Mouse (Mus musculus) kidney, adult 9 months (tissue): ENCODE data around the gene Bex6.
"Not testable (repeated sequence)": the region's sequence is repeated elsewhere in the genome, so short reads cannot be mapped to it uniquely, and the experiment has no call there.

Experiments
- DNase-seq: peaks from one replicate; pipeline ENCODE4 v3.0.0; 2022

The Bex6 gene

DNA sequence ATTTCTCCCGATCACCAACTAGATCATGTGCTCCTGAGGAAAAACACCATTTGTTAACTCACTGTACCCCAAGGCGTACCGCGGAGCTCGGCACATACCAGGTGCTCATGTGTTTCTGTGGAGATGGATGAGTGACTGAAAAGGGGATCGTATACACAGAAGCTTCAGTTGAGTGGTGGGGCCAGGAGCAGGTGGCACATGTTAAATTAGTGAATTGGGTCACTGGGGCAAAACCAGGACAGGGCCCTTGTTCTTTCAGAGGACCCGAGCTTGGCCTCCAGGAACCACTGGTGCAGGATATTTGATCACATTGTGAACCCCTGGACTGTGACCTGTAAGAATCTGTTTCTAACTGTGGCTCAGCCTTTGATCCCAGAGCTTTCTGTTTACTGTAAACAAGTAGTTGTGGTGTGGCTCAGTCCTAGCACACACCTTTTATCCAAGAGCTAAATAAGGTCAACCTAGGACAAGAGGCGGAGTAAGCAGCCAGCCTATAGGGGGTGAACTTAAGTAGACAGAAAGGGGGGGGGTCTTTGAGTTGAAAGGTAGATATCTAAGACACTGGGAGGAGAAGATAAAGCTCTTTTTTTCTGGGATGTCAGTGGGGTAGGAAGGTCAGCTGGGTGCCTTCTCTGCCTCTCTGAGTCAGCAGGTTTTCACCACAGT is 5.2 kb upstream of the Bex6 start:
- DNase-seq, result no peak

DNA sequence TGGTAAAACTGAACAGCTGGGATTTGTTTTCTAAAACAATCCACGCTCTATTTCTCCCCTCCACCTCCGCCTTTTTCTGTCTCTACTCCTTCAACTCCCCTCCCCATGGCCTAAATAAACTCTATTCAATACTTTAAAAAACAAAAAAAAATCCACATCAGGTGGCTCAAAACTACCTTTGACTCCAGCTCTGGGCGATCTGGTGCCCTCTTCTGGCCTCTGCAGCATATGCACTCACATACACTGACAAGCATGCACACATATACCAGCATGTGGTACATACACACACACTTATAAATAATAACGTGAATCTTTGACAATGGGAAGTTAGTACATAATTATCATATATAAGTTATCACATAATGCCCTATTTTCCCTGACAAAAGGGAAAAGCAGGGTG is 4.6 kb upstream of the Bex6 start:
- no peak for DNase-seq

DNA sequence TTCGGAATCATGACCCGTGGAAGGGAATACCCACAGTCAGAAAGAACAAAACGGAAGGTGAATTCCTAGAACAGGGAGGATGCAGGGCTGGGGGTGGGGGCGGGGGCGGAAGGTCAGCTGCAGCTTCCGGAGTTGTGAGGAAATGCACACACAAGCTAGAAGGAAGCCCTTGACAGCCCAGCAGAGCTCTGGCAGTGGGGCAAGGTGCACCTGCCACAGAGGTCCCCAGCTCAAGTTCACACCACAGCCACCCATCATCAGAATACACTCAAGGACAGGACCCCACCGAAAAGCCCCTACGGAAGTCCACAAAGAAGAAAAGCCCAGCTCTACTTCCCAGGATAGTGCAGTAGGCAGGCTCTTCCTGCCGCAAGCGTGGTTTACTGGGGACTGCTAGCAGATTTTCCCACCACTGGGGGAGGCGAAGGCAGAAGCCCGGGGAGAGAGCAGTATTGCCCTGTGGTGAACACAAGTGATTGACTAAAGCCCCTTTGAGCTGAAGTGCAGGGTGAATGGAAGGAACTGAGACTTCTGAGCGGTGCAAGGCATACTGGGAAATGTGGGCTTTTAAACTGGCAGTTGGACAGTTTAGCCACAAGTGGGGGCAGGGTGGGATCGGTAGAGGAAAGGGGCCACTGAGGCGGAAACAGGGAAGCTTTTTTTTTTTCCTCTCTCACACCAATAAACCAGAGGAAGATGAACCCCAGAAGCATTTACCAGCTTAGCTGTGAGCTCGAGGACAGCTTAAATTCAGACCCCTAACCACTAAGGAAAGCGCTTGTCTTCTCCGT is 2.5 kb upstream of the Bex6 start:
- no peak for DNase-seq

DNA sequence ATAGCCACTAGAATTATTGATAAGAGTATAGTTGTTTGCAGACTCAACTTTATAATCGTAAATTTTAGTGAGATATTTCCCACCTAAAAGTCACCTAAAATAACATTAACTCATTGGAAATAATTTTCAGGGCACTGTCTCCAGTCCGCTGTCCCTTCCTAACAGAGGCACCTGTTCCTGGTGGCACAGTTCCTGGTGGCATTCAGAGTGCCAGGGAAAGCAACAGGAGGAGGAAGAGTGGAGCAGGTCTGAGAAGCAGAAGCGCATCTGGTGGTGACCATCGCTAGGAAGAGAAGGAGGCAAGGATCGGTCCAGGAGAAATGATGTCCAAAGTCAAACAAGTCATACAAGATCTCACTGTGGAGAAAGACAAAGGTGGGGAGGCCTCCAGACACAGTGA is 6.4 kb downstream of the Bex6 start:
- DNase-seq, result no peak

DNA sequence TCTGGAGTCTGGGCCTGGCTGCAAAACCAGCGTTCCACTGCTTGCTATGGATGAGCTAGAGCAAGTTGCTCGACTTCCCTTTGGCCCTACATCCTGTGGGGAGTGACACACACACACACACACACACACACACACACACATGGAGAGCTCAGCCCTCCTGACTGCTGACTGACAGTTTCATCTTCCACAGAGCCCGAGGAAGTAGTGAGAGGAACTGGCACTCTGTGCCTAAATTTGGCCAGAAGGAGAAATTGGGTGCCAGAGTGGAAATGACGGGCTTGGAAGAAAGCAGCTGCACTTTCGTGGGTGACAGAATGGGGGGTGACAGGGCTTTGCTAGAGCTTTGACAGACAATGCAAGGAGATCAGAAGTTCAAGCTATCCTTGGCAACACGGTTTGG is 9.5 kb downstream of the Bex6 start:
- peak; percentile 40 for DNase-seq

DNA sequence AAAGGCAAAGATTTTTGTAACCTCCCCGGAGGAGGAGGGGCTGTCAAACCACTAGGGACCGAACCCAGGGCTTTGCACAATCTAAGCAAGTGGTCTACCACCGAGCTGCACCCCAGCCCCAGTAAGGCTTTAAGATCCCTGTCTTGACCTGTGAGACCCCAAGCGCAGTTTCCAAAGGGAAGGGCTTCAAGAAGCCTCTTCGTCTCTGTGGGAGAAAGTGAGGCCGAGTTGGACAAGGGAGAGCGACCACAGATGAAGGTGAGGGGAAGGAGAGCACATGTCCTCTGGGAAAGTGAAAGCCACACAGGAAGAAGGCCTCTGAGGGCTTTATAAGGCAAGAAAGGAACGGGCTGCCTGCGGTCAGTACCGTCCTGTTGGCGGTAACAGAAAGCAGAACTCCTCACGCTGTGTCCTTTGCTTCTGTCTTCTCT is 10.4 kb downstream of the Bex6 start:
- DNase-seq, result peak; percentile 32

DNA sequence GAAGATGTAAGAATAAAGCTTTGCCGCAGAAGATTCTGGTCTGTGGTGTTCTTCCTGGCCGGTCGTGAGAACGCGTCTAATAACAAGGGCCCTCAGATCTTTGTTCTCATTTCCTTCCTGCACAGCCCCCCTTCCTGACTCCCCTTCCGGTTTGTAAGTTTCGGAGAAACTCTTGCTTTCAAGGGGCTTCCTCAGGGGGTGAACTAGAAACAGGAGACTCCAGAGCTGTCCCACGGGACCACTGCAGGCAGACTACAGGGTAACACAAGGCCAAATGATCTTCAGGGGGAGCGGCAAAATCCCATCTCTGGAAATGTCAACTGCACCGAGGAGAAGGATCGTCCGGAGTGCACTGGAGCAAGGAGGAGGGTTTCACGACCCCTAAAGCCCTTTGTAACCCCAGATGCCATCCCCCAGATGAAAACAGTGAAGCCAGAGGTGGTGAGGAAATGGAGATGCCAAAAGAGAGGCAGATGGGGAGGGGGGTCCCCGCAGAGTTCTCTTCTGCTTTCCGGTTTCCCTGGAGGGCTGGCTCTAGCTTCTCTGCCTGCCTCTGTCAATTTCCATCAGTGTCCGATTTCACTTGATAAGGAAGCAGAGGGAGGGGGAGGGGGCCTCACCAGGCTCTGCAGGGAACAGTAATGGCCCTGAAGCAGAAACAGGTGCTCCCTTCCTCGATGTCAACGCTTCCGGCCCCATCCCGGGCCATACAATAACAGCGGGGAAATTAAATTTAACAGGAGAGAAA is 20.8 kb downstream of the Bex6 start:
- peak; percentile 38 for DNase-seq

DNA sequence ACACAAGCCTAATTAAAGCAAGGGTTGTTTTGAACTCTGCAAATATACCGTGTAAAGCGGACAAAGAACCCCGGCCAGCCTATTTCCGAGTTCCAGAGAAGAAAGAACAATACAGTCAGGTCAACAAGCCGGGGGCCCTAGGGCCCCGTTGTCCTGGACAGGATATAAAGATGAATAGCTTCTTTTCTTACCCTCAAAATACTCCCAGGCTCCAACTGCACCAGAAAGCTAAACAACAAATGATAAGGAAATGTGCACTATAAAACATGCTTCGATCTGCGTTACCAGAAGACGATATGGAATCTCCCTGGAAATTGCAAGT is 21.3 kb downstream of the Bex6 start:
- DNase-seq, result peak; percentile 36

DNA sequence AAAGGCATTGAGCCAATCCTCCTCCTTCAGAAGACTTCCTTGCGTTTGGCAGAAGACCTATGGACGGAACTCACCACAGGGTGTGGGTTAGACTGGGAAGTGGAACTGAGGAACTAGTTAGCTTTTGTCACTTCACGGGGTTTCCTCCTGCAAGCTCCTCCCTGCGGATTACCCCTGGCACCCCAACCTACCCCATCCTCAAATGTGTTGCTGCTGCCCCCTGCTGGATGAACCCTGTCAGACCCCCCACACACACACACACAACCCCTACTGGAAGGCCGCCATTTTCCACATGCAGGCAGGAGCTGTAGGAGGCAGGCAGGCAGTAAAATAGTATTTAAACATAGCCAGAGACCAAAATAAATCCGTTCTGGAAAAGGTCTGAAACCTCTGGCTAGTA is 23.1 kb downstream of the Bex6 start:
- DNase-seq, result peak; percentile 67

DNA sequence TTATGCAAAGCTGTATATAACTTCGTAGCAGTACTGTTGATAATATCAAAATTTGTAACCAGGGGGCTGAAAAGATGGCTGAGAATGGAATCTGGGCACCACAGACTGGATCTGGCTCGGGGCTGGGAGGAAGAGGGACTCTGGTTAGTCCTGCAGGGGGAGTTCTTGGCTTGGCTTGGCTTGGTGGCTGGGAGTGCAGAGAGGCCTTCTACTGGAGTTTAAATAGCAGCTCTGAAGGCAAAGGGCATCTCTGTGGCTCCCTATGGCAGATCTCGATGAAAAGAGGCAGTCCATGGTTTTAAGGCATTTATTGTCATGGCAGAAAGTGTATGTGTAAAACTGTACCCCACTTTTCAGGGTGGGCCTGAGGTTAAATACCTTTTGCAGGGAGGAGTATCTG is 25.3 kb downstream of the Bex6 start:
- no peak for DNase-seq

DNA sequence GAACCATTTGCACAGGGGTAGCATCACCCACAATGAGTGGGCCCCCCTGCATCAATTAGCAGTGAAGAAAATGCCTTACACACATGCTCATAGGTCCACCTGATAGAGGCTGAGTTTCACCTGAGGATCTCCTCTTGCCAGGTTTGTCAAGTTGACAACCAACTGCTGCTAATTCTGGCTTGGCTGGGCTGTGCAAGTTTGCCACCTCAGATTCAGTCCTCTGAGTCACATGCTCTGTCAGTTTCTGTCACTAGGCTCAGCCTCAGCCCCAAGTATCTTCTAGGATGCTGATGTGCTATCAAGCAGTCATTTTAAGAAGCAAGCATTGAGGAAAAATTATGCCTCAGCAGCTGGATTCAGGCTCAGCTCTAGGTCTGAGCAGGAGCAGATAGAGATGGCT is 34.5 kb downstream of the Bex6 start:
- no peak for DNase-seq

DNA sequence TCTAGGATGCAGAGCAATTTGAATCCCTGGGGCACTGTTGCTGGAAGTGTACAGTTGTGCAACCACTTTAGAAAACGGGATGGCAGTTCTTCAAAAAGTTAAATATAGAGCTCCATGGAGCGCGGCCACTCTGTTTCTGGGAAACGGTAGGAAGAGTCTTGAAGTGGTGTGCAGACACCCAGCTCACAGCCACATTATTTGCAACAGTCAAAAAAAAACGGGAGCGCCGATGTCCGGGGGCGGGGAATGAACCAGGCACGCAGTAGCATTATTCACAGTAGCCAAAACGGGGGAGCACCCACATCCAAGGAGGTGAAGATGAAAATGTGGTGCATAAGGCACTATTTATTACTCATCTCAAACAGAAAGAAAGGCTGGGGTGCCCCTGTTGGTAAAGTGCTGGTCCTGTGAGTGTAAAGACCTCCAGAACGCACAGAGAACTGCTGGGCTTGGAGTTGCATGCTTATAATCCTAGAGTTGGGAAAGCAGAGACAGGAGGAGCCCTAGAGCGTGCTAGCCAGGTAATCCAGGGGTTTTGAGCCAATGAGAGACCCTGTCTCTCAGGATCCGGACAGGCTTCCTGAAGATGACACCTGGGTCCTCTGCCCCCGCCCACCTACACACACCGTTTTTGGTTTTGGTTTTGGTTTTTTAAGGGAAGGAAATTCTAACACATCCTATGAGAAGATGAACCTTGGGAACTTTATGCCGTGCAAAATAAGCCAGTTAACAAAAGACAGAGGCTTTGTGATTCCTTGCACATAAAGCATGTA is 35.4 kb downstream of the Bex6 start:
- DNase-seq, result no peak

DNA sequence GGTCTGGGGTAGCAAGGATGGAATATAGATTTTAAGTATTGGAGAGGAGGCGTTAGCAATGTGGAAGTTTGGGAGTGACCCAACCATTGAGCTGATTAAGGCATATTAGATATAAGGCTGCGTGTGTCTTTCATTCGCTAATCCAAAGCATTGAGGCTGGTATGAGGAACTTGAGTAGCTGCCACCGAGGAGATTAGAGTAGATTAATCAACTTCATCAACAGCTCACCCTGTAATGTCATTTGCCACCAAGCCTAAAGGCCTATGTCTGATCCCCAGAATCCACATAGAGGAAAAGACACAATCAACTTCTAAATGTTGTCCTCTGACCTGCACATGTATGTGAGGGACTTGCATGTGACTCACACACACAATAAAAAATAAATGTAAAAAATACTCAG is 42.2 kb downstream of the Bex6 start:
- DNase-seq, result no peak

DNA sequence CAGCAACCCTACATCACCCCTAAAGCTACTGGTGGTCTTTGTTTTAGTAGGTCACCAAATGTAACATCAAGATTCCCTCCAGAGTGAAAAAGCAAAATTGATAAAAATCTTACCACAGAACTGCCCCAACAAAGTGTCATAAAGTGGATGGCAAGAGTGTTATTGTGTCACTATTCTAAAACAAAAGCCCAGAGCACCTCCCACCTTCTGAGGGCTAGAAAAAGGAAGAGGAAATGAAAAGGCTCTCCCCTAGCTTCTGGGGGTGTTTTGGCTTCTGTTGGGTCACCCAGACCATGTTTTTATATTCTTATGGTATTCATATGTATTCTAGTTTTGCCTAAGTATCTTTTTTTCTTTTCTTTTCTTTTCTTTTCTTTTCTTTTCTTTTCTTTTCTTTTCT is 42.8 kb downstream of the Bex6 start:
- DNase-seq, result no peak

DNA sequence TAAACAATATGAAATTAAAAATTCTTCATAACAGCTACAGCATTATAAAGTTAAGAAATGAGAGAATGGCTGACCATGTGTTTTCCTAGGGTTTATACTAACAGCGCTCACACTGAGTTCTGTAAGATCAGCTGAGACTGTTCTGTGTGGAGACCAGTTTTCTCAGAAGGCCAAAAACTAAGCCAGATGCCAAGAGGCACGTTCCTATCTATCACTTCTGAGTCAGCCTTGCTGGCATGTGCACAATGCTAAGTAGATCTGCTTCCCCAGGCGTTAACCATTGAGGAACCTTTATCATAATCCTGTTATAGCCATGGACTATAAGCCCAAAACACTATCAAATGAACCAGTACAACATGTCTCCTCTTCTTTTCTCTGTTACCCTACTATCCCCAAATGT is 52.4 kb downstream of the Bex6 start:
- DNase-seq, result not testable (repeated sequence)
